Mouse (Mus musculus): Measurements from ENCODE around the gene Fxyd7. TPM values are rescaled to one million over a fixed set of nuclear protein-coding genes. Genes with fewer than 3 reads are reported as not detected.

Fxyd7 gene
- polyA plus RNA-seq, 1 experiment from 2014 or later = 8.7 TPM

DNA sequence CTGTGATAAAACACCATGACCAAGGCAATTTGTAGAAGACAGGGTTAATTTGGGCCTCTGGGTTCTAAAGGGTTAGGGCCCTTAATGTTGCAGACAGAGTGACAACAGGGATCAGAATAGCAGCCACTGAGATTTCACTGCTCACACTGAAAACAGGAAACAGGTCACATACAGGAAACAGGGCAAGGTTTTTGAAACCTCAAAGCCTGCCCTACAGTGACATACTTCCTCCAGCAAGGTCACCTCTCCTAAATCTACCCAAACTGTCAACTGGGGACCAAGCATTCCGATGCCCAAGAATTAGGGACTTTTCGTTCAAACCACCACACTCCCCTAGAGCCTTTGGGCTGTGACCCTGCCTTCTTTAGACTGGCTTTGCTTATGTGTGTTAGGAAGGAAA, 38.5 kb upstream of the Fxyd7 start:
- 86% methylated on average over 2 of the region's 2 CpGs for whole genome bisulfite sequencing
- ATAC-seq (replicated peaks; ENCODE audit: insufficient number of reproducible peaks, low FRiP score, low TSS enrichment, low read depth) (no peak), DNase-seq (ENCODE audit: low spot score) (no peak)
- Histone ChIP-seq H3K4me1 (ENCODE audit: control insufficient read depth, insufficient read depth, low read length) (no peaks in the 10 kb centered on the region), H3K9ac (replicated peaks; ENCODE audit: low read length) (no peak overlapping the region), H3K27me3 (ENCODE audit: control insufficient read depth, insufficient read depth, low read length) (no peaks in the 10 kb centered on the region), H3K36me3 (replicated peaks; ENCODE audit: control insufficient read depth, insufficient read depth, low read depth, low read length) (no peaks in the 10 kb centered on the region), H3K9me3 (replicated peaks; ENCODE audit: control insufficient read depth, low read length) (no peaks in the 10 kb centered on the region), H3K4me2 (ENCODE audit: low read depth, low read length) (no peak overlapping the region), H3K27ac (replicated peaks; ENCODE audit: low read depth, low read length) (no peak overlapping the region), H3K4me3 (ENCODE audit: low read depth, low read length) (no peak overlapping the region)

DNA sequence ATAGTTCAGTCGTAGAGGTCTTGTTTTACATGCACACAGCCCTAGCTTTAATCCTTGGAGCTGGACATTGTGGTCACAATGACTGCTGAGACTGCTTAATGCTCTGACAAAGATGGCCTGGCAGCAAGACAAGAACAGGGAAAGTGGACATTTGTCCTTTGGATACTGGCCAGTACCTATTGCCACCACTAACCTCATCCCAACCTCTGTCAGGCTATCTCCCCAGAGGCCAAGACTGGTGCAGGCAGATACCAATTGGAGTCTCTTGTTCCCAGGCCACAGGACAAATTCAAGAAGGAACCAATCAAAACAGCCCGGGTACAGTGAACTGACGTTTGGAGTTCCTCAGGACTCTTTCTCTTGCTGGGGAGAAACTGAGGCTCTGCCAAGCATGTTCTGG, 36.9 kb upstream of the Fxyd7 start:
- 64% methylated on average over 3 of the region's 3 CpGs for WGBS
- ATAC-seq (replicated peaks; ENCODE audit: insufficient number of reproducible peaks, low FRiP score, low TSS enrichment, low read depth) (no peak), DNase-seq (ENCODE audit: low spot score) (no peak)
- H3K9me3 ChIP-seq (replicated peaks; ENCODE audit: control insufficient read depth, low read length) = no peaks in the 10 kb centered on the region
- H3K36me3 ChIP-seq (replicated peaks; ENCODE audit: control insufficient read depth, insufficient read depth, low read depth, low read length) = no peaks in the 10 kb centered on the region
- no peak overlapping the region for H3K4me3 ChIP-seq (ENCODE audit: low read depth, low read length)
- H3K4me2 ChIP-seq (ENCODE audit: low read depth, low read length) = no peak overlapping the region
- H3K27ac ChIP-seq (replicated peaks; ENCODE audit: low read depth, low read length) = no peak overlapping the region
- no peaks in the 10 kb centered on the region for H3K4me1 ChIP-seq (ENCODE audit: control insufficient read depth, insufficient read depth, low read length)
- no peak overlapping the region for H3K9ac ChIP-seq (replicated peaks; ENCODE audit: low read length)
- no peaks in the 10 kb centered on the region for H3K27me3 ChIP-seq (ENCODE audit: control insufficient read depth, insufficient read depth, low read length)

DNA sequence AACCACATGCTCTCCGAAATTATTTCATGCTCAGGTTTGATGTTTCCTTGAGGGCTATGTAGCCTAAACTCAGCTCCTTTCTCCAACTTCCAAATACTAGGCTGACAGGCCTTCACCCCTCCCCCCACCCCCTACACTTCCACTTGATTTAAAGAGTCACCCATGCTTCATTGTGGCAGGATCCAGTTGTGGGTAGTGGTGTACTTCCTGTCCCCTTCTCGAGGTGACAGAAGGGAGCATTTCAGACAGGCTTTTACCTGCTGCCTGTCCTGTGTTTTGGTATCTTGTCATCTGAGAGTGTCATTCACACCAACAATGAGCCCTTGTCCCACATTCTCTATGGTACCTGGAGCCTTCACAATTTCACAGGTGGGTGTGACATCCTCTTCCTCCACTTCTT, 36.0 kb upstream of the Fxyd7 start:
- Histone ChIP-seq H3K27ac (replicated peaks; ENCODE audit: low read depth, low read length) (no peak overlapping the region), H3K4me3 (ENCODE audit: low read depth, low read length) (no peak overlapping the region)
- DNase-seq (ENCODE audit: low spot score) = no peak

DNA sequence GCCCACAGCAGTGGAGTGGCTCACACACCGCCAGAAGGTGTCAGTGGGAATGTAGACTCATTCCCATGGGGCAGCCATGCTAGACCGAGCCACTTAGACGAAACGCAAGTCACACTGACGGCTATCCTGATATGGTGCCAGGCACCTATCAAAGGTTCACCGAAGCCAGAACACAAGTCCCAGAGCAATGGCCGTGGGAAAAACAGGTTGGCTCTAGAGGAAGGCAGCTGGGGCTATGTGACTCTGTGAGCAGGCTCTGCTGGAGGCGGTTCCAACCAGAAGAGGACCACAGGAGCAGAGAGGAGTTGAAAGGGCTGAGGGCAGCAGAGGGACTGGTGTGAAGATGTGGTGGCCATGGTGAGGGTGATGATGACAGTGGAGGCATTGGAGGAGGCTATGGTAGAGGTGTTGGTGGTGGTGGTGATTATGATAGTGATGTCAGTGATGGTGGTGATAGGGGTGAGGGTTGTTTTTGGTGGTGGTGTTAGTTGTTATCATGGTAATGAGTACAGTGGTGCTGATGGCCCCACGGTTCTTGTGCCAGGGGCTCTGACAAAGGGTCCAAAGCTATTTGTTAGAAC, 35.0 kb upstream of the Fxyd7 start:
- Histone ChIP-seq H3K27me3 (ENCODE audit: control insufficient read depth, insufficient read depth, low read length) (no peaks in the 10 kb centered on the region), H3K4me2 (ENCODE audit: low read depth, low read length) (no peak overlapping the region), H3K27ac (replicated peaks; ENCODE audit: low read depth, low read length) (no peak overlapping the region), H3K4me3 (ENCODE audit: low read depth, low read length) (no peak overlapping the region), H3K9me3 (replicated peaks; ENCODE audit: control insufficient read depth, low read length) (no peaks in the 10 kb centered on the region), H3K9ac (replicated peaks; ENCODE audit: low read length) (no peak overlapping the region), H3K4me1 (ENCODE audit: control insufficient read depth, insufficient read depth, low read length) (no peaks in the 10 kb centered on the region; the same call in 1 of the 2 replicates), H3K36me3 (replicated peaks; ENCODE audit: control insufficient read depth, insufficient read depth, low read depth, low read length) (no peaks in the 10 kb centered on the region)
- ATAC-seq (replicated peaks; ENCODE audit: insufficient number of reproducible peaks, low FRiP score, low TSS enrichment, low read depth) (no peak), DNase-seq (ENCODE audit: low spot score) (no peak)
- 91% methylated on average over 9 of the region's 9 CpGs for WGBS

More for the DNA sequence above, 36.0 kb upstream of the Fxyd7 start:
- WGBS = 74% methylated on average over 2 of the region's 2 CpGs
- Histone ChIP-seq H3K4me2 (ENCODE audit: low read depth, low read length) (no peak overlapping the region), H3K4me1 (ENCODE audit: control insufficient read depth, insufficient read depth, low read length) (no peaks in the 10 kb centered on the region; the same call in 1 of the 2 replicates), H3K9ac (replicated peaks; ENCODE audit: low read length) (no peak overlapping the region), H3K36me3 (replicated peaks; ENCODE audit: control insufficient read depth, insufficient read depth, low read depth, low read length) (no peaks in the 10 kb centered on the region), H3K9me3 (replicated peaks; ENCODE audit: control insufficient read depth, low read length) (no peaks in the 10 kb centered on the region), H3K27me3 (ENCODE audit: control insufficient read depth, insufficient read depth, low read length) (no peaks in the 10 kb centered on the region)
- ATAC-seq (replicated peaks; ENCODE audit: insufficient number of reproducible peaks, low FRiP score, low TSS enrichment, low read depth) = no peak

DNA sequence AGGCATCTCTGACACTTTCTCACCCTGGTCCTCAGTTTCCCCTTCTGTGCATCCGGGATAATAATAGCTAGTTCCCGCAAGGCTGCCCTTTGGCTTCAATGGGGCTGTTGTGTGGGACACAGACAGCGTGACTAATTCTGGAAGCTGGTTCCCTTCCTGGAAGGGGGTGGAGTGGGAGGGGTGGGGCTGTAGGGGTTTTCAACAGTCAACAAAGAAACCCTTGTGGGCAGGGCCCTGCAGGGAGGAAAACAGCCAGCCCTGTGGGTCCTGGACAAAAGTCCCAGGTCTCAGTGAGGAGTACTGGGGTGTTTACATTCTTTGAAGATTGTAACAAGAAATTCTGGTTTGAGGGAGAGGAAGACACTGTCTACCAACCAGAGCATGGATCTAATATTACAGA, 33.9 kb upstream of the Fxyd7 start:
- H3K9ac ChIP-seq (replicated peaks; ENCODE audit: low read length) = no peak overlapping the region
- no peaks in the 10 kb centered on the region; the same call in 1 of the 2 replicates for H3K4me1 ChIP-seq (ENCODE audit: control insufficient read depth, insufficient read depth, low read length)
- no peaks in the 10 kb centered on the region for H3K36me3 ChIP-seq (replicated peaks; ENCODE audit: control insufficient read depth, insufficient read depth, low read depth, low read length)
- no peaks in the 10 kb centered on the region for H3K27me3 ChIP-seq (ENCODE audit: control insufficient read depth, insufficient read depth, low read length)
- H3K9me3 ChIP-seq (replicated peaks; ENCODE audit: control insufficient read depth, low read length) = no peaks in the 10 kb centered on the region
- WGBS = 25% methylated on average over 3 of the region's 3 CpGs
- no peak overlapping the region for H3K4me2 ChIP-seq (ENCODE audit: low read depth, low read length)
- no peak overlapping the region for H3K4me3 ChIP-seq (ENCODE audit: low read depth, low read length)
- ATAC-seq (replicated peaks; ENCODE audit: insufficient number of reproducible peaks, low FRiP score, low TSS enrichment, low read depth) (no peak), DNase-seq (ENCODE audit: low spot score) (no peak)
- H3K27ac ChIP-seq (replicated peaks; ENCODE audit: low read depth, low read length) = no peak overlapping the region

DNA sequence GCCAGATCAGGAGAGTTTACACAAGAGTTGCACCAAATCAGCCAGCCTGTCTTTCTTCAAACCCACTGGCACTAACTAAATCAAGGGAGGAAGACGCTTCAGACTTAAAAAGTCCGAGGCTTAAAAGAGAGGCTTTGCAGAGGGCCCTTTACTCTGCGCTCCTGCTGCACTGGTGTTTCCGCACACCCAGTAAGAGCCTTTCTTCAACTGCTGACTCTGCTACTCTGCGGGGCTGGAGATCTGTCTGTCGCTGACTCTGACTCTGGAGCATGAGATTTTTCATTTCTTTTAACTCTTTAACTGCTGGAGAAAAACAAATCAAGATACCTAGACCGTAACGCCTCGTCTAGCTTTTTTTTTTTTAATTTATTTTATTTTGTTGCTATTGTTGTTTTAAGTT, 32.9 kb upstream of the Fxyd7 start:
- H3K36me3 ChIP-seq (replicated peaks; ENCODE audit: control insufficient read depth, insufficient read depth, low read depth, low read length) = no peaks in the 10 kb centered on the region
- no peak overlapping the region for H3K4me2 ChIP-seq (ENCODE audit: low read depth, low read length)
- no peaks in the 10 kb centered on the region for H3K27me3 ChIP-seq (ENCODE audit: control insufficient read depth, insufficient read depth, low read length)
- no peak overlapping the region; the same call in 1 of the 2 replicates for H3K27ac ChIP-seq (replicated peaks; ENCODE audit: low read depth, low read length)
- H3K9me3 ChIP-seq (replicated peaks; ENCODE audit: control insufficient read depth, low read length) = no peaks in the 10 kb centered on the region
- H3K4me3 ChIP-seq (ENCODE audit: low read depth, low read length) = no peak overlapping the region
- no peak overlapping the region for H3K9ac ChIP-seq (replicated peaks; ENCODE audit: low read length)
- no peak for ATAC-seq (replicated peaks; ENCODE audit: insufficient number of reproducible peaks, low FRiP score, low TSS enrichment, low read depth)
- no peaks in the 10 kb centered on the region; the same call in 1 of the 2 replicates for H3K4me1 ChIP-seq (ENCODE audit: control insufficient read depth, insufficient read depth, low read length)
- no peak for DNase-seq (ENCODE audit: low spot score)
- WGBS = 49% methylated on average over 9 of the region's 9 CpGs

DNA sequence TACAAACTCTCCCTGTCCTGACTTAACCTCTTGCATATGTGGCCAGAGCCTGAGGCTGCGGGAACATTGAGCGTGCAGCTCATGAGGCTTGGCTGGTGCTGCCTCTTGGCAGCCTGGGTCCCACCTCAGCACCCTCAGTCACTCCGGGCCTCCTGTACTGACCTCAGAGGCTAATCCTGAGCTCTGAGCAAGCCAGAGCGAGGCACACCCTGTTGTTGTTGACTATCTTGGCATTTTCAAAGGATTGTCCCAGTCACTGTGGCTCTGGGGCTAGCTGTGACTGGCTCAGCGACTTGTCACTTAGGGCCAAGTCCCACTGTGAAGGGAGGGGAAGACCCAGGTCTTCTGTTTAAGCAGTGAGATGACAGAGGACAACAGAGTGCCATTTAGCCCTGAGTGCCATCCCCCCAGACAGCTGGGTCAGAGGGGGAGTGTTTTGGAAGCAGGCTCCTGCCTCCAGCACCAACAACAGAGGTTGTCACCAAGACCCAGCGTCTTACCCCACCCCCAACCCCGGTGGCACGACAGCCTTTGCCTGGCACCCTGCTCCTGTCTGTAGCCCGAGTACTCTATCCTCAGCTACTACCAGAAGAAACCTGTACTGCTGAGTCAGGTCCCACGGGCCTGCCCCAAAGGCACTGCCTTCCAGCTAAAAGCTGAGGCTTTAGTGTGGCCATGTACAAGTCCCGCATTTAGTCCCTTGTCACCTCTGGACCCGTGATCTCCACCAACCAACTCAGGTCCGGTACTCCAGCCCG, 31.7 kb upstream of the Fxyd7 start:
- H3K27me3 ChIP-seq (ENCODE audit: control insufficient read depth, insufficient read depth, low read length) = no peaks in the 10 kb centered on the region
- H3K4me2 ChIP-seq (ENCODE audit: low read depth, low read length) = no peak overlapping the region
- ATAC-seq (replicated peaks; ENCODE audit: insufficient number of reproducible peaks, low FRiP score, low TSS enrichment, low read depth) (no peak), DNase-seq (ENCODE audit: low spot score) (no peak)
- 47% methylated on average over 14 of the region's 14 CpGs for WGBS
- H3K4me3 ChIP-seq (ENCODE audit: low read depth, low read length) = no peak overlapping the region
- H3K9ac ChIP-seq (replicated peaks; ENCODE audit: low read length) = no peak overlapping the region
- no peak overlapping the region for H3K27ac ChIP-seq (replicated peaks; ENCODE audit: low read depth, low read length)
- no peaks in the 10 kb centered on the region for H3K9me3 ChIP-seq (replicated peaks; ENCODE audit: control insufficient read depth, low read length)
- H3K36me3 ChIP-seq (replicated peaks; ENCODE audit: control insufficient read depth, insufficient read depth, low read depth, low read length) = no peaks in the 10 kb centered on the region
- no peaks in the 10 kb centered on the region; the same call in 1 of the 2 replicates for H3K4me1 ChIP-seq (ENCODE audit: control insufficient read depth, insufficient read depth, low read length)

DNA sequence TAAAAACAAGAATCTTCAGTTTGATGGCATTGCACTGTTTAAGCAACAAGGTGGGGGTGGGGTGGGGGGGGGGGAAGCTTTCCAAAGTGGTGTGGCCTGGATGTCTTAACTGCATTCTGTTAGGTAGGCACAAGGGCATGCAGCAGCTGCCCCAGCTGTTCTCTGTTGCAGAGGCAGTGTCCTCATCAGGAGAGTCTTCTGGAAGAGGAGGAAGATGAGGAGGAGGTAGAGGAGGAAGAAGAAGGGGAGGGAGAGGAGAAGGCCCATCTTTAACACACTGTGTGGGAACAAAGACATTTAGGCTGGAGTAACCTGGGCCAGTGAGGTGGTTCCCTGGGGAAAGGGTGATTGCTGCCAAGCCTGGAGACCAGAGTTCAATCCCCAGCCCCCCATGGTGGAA, 30.8 kb upstream of the Fxyd7 start:
- Histone ChIP-seq H3K4me1 (ENCODE audit: control insufficient read depth, insufficient read depth, low read length) (no peaks in the 10 kb centered on the region; the same call in 1 of the 2 replicates), H3K4me2 (ENCODE audit: low read depth, low read length) (no peak overlapping the region), H3K27ac (replicated peaks; ENCODE audit: low read depth, low read length) (no peak overlapping the region), H3K9me3 (replicated peaks; ENCODE audit: control insufficient read depth, low read length) (no peaks in the 10 kb centered on the region), H3K4me3 (ENCODE audit: low read depth, low read length) (no peak overlapping the region), H3K9ac (replicated peaks; ENCODE audit: low read length) (no peak overlapping the region), H3K36me3 (replicated peaks; ENCODE audit: control insufficient read depth, insufficient read depth, low read depth, low read length) (no peaks in the 10 kb centered on the region), H3K27me3 (ENCODE audit: control insufficient read depth, insufficient read depth, low read length) (no peaks in the 10 kb centered on the region)
- ATAC-seq (replicated peaks; ENCODE audit: insufficient number of reproducible peaks, low FRiP score, low TSS enrichment, low read depth) = no peak
- no peak for DNase-seq (ENCODE audit: low spot score)
